Mouse (Mus musculus): ENCODE data around the gene Tbc1d20.
"Not testable (repeated sequence)": the region's sequence is repeated elsewhere in the genome, so short reads cannot be mapped to it uniquely, and the experiment has no call there.

Gene Tbc1d20

GRCm38 (mm10) chr2:152293727-152294475 is at the start of gene Tbc1d20:
Gene Tbc1d20, plus strand, starts transcription at chr2:152293828.
- DNase-seq = peak; percentile 93

GRCm38 (mm10) chr2:152247213-152247612 is 46.4 kb upstream of the Tbc1d20 start:
- DNase-seq = no peak

- DNase-seq = no peak
Measured at GRCm38 (mm10) chr2:152250511-152250910, 43.1 kb upstream of the Tbc1d20 start.

- no peak for DNase-seq
Measured at GRCm38 (mm10) chr2:152259739-152260138, 33.9 kb upstream of the Tbc1d20 start.

GRCm38 (mm10) chr2:152273639-152274038 is 20.0 kb upstream of the Tbc1d20 start:
- DNase-seq = no peak

GRCm38 (mm10) chr2:152281407-152281806 is 12.2 kb upstream of the Tbc1d20 start:
- no peak for DNase-seq

GRCm38 (mm10) chr2:152287560-152287959 is 6.1 kb upstream of the Tbc1d20 start:
- no peak for DNase-seq

- DNase-seq = no peak
Measured at GRCm38 (mm10) chr2:152288046-152288445, 5.6 kb upstream of the Tbc1d20 start.

GRCm38 (mm10) chr2:152289623-152290022 is 4.0 kb upstream of the Tbc1d20 start:
- not testable (repeated sequence) for DNase-seq

- DNase-seq = no peak
Measured at GRCm38 (mm10) chr2:152292475-152292874, 1.2 kb upstream of the Tbc1d20 start.

- no peak for DNase-seq
Measured at GRCm38 (mm10) chr2:152293179-152293726, 375 bp upstream of the Tbc1d20 start.

GRCm38 (mm10) chr2:152294541-152294940 is 913 bp downstream of the Tbc1d20 start:
- DNase-seq = no peak

GRCm38 (mm10) chr2:152302862-152303261 is 9.2 kb downstream of the Tbc1d20 start:
- DNase-seq = no peak

GRCm38 (mm10) chr2:152303781-152304180 is 10.2 kb downstream of the Tbc1d20 start:
- DNase-seq = no peak

GRCm38 (mm10) chr2:152305480-152305879 is 11.9 kb downstream of the Tbc1d20 start:
- DNase-seq = no peak

GRCm38 (mm10) chr2:152307186-152307585 is 13.6 kb downstream of the Tbc1d20 start:
- DNase-seq = no peak

GRCm38 (mm10) chr2:152312996-152313395 is 19.4 kb downstream of the Tbc1d20 start:
- DNase-seq = no peak

GRCm38 (mm10) chr2:152313926-152314325 is 20.3 kb downstream of the Tbc1d20 start:
- DNase-seq = no peak

- no peak for DNase-seq
Measured at GRCm38 (mm10) chr2:152317054-152317453, 23.4 kb downstream of the Tbc1d20 start.

- DNase-seq = no peak
Measured at GRCm38 (mm10) chr2:152321558-152321957, 27.9 kb downstream of the Tbc1d20 start.

GRCm38 (mm10) chr2:152322198-152322597 is 28.6 kb downstream of the Tbc1d20 start:
- DNase-seq = no peak

- no peak for DNase-seq
Measured at GRCm38 (mm10) chr2:152323971-152324370, 30.3 kb downstream of the Tbc1d20 start.

GRCm38 (mm10) chr2:152324842-152325241 is 31.2 kb downstream of the Tbc1d20 start:
- no peak for DNase-seq

- DNase-seq = no peak
Measured at GRCm38 (mm10) chr2:152326157-152326556, 32.5 kb downstream of the Tbc1d20 start.

GRCm38 (mm10) chr2:152326654-152327053 is 33.0 kb downstream of the Tbc1d20 start:
- no peak for DNase-seq

All from thymus, postnatal 14 days (tissue).